Mouse (Mus musculus) thymus, adult 2 months (tissue): Measurements from ENCODE around the gene Cdk14. TPM values are rescaled to one million over a fixed set of nuclear protein-coding genes. Genes with fewer than 3 reads are reported as not detected.

Source experiments
- DNase-seq: peaks from one replicate; pipeline ENCODE4 v3.0.0; 2021
- H3K27ac ChIP-seq: fragments of 200-500 bp; 2 replicates; pipeline ENCODE4 v1.5.1; 2012; ENCODE audit warnings: low read length, control low read depth; ENCODE audit not compliant: control insufficient read depth, insufficient read depth
- H3K27me3 ChIP-seq: fragments of 200-500 bp; 2 replicates; pipeline ENCODE4 v1.6.1; 2012; ENCODE audit warnings: mild to moderate bottlenecking, low read length, moderate library complexity, mixed read lengths; ENCODE audit not compliant: control insufficient read depth, insufficient read depth
- H3K36me3 ChIP-seq: fragments of 200-500 bp; 2 replicates; pipeline ENCODE4 v1.6.1; 2012; ENCODE audit warnings: mild to moderate bottlenecking, low read length, moderate library complexity; ENCODE audit not compliant: control insufficient read depth, insufficient read depth
- H3K4me1 ChIP-seq: fragments of 200-500 bp; replicated peaks from 2 replicates; pipeline ENCODE4 v1.6.1; 2012; ENCODE audit warnings: low read length; ENCODE audit not compliant: control insufficient read depth, insufficient read depth
- H3K4me3 ChIP-seq: fragments of 200-500 bp; 2 replicates; pipeline ENCODE4 v1.5.1; 2012; ENCODE audit warnings: mild to moderate bottlenecking, low read length, control low read depth, moderate library complexity; ENCODE audit not compliant: control insufficient read depth, insufficient read depth
- CTCF ChIP-seq: fragments of 200-500 bp; IDR thresholded peaks from 2 replicates; pipeline ENCODE4 v1.5.1; 2012; ENCODE audit warnings: mild to moderate bottlenecking, control low read depth, low read length, moderate library complexity, borderline replicate concordance; ENCODE audit not compliant: control insufficient read depth, poor library complexity, insufficient read depth; ENCODE audit errors: extremely low read depth
- POLR2A ChIP-seq: fragments of 200-500 bp; IDR thresholded peaks from 2 replicates; pipeline ENCODE4 v1.6.1; 2012; ENCODE audit warnings: mild to moderate bottlenecking, low read length, control low read depth, moderate library complexity; ENCODE audit not compliant: control insufficient read depth, poor library complexity, insufficient read depth; ENCODE audit errors: extremely low read depth
- WGBS: fragments of 180-500 bp; shearing (Covaris S2); methylation state at CpG from one replicate; pipeline ENCODE4 v1.1.7; 2018; 5-methylcytosine and 5-hydroxymethylcytosine counted together
- polyA plus RNA-seq: library from polyadenylated mRNA; depleted of rRNA; stranded (reverse); fragments of >200 nt; gene quantifications from 2 replicates; pipeline ENCODE4 v1.2.3, GENCODE M21; 2012

Gene Cdk14
- polyA plus RNA-seq, 1 experiment, result 0.90 TPM

DNA sequence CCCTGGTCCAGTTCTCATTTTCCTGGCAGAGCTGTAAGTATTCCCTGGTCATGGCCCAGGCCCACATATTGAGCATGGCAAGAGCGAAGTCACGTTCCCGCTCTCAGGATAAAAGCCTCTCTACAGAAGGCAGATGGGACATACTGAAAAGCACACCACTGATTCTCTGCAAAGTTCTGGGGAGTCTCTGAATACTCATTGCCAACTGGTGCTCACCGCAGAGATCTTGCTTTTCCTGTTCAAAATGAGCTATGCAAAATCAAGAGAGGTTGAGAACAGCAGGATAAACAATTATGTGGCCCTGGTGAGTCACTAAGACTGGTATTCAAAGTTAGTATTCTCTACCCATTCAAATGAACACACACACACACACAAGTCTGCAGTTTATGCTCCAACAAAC is 212.1 kb downstream of the Cdk14 start:
- no peaks in the 10 kb centered on the region for H3K4me1 ChIP-seq
- no peaks in the 10 kb centered on the region for H3K27me3 ChIP-seq
- no peak for DNase-seq
- H3K4me3 ChIP-seq, result no peak overlapping the region
- no peak overlapping the region for H3K27ac ChIP-seq
- TF ChIP-seq CTCF, result no peak
- TF ChIP-seq POLR2A, result no peak
- no peaks in the 10 kb centered on the region for H3K36me3 ChIP-seq
- 95% methylated on average over 4 of the region's 4 CpGs for WGBS

GRCm38 (mm10) chr5:5206012-5206411 is 214.1 kb downstream of the Cdk14 start:
- H3K27me3 ChIP-seq, result no peaks in the 10 kb centered on the region
- no peak for DNase-seq
- no peaks in the 10 kb centered on the region for H3K4me1 ChIP-seq
- H3K36me3 ChIP-seq, result no peaks in the 10 kb centered on the region
- no peak overlapping the region for H3K4me3 ChIP-seq
- no peak overlapping the region for H3K27ac ChIP-seq
- no peak for TF ChIP-seq POLR2A
- no peak for TF ChIP-seq CTCF
- 40% methylated on average over 9 of the region's 9 CpGs for WGBS

GRCm38 (mm10) chr5:5194562-5195221 is 225.4 kb downstream of the Cdk14 start:
- Histone ChIP-seq H3K36me3 (no peaks in the 10 kb centered on the region), H3K27ac (no peak overlapping the region), H3K4me1 (no peaks in the 10 kb centered on the region), H3K4me3 (no peak overlapping the region), H3K27me3 (no peaks in the 10 kb centered on the region)
- TF ChIP-seq CTCF (no peak), POLR2A (no peak)
- DNase-seq, result no peak
- WGBS, result 97% methylated on average over 5 of the region's 5 CpGs

DNA sequence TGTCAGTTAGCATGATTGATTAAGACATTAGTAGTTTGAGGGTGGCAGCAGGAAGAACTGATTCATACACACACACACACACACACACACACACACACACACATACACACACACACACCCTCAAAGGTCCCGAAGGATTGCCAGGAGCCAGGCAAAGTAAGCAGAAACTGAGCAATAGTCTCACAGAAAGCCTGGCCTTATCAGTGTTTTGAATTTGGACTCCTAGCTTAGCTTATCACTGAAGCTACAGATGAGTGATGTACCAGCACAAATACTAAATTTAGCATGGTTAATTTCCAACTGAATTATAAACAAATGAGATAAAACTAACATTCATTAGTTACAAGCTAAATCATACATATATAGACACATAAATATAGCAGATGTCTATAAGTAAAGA is 230.5 kb downstream of the Cdk14 start:
- DNase-seq, result no peak
- no peak overlapping the region for H3K27ac ChIP-seq
- TF ChIP-seq POLR2A, result no peak
- TF ChIP-seq CTCF, result no peak
- no peak overlapping the region for H3K4me3 ChIP-seq
- no peaks in the 10 kb centered on the region for H3K4me1 ChIP-seq
- 76% methylated on average over 1 of the region's 1 CpGs for WGBS
- no peaks in the 10 kb centered on the region for H3K36me3 ChIP-seq
- H3K27me3 ChIP-seq, result no peaks in the 10 kb centered on the region

GRCm38 (mm10) chr5:5185987-5186742 is 233.9 kb downstream of the Cdk14 start:
- DNase-seq, result no peak
- no peak for TF ChIP-seq POLR2A
- no peak for TF ChIP-seq CTCF
- no peaks in the 10 kb centered on the region for H3K27me3 ChIP-seq
- no peak overlapping the region for H3K4me3 ChIP-seq
- H3K36me3 ChIP-seq, result no peaks in the 10 kb centered on the region
- no peaks in the 10 kb centered on the region for H3K4me1 ChIP-seq
- 55% methylated on average over 3 of the region's 3 CpGs for WGBS
- H3K27ac ChIP-seq, result no peak overlapping the region

- no peak overlapping the region for H3K4me3 ChIP-seq
- TF ChIP-seq POLR2A (no peak), CTCF (no peak)
- no peaks in the 10 kb centered on the region for H3K4me1 ChIP-seq
- no peaks in the 10 kb centered on the region for H3K36me3 ChIP-seq
- no peak overlapping the region for H3K27ac ChIP-seq
- no peaks in the 10 kb centered on the region for H3K27me3 ChIP-seq
- no peak for DNase-seq
Observed at GRCm38 (mm10) chr5:5185521-5185920, 234.6 kb downstream of the Cdk14 start.

DNA sequence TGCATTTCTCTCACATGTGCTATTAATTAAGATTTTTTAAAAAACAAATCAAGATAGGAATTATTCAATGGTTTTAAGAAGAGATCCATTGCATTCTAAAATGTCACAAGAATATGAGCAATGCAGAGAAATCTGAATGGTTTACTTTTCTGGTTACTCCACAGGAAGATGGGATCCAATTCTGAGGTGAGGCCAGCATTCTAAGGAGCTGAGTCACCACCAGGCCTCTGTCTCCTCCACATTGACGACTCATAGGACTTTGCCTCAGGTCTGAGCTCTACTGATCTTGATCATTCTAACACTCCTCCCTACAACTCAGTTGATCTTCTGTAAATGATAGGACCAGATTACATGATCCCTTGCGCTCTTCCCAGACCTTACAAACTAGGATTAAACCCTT is 239.4 kb downstream of the Cdk14 start:
- H3K27me3 ChIP-seq, result no peaks in the 10 kb centered on the region
- WGBS, result 74% methylated on average over 2 of the region's 2 CpGs
- no peak overlapping the region for H3K27ac ChIP-seq
- H3K36me3 ChIP-seq, result no peaks in the 10 kb centered on the region
- TF ChIP-seq CTCF, result no peak
- TF ChIP-seq POLR2A, result no peak
- no peaks in the 10 kb centered on the region for H3K4me1 ChIP-seq
- no peak overlapping the region for H3K4me3 ChIP-seq
- DNase-seq, result no peak
